ENCODE assay signal across 8 mouse cellular contexts in the genomic region with DNA sequence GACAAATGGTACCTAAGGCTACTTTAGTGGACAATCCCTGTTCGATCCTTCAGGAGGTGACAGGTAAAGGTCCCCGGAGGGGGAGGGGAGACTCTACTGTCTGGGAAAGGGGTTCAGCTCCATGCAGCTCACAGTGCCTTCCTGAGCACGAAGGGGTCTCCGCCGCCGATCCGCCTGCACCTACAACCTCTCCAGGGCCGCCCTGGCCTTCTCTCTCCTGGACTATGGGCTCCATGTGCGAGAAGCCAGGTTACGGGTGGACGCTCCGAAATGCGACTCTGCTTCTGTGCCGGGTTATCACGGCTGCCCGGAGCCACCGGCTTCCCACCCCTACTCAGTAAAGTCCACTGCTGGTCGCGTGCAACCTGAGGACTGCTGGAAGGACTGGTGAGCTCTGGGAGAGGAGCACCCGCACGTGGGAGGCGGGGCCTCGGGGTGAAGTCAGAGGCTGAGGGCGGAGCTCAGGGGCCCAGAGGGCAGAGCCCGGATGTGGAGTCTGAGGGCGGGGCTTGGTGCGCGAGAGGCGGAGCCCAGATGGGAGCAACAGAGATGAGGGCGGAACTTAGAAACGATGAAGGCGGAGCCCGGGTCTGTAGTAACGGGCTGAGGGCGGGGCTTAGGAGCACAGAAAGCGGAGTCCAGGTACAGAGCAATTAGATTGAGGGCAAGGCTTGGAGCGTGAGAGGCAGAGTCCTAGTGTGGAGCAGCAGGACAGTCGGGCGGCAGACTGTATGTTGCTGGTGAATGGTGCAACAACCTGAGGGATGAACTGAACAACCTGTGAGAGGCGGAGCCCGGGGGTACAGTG. TPM values are rescaled to one million over a fixed set of nuclear protein-coding genes. Genes with fewer than 3 reads are reported as not detected.
DNase-seq lines count a peak whose midpoint lies in the region; ATAC-seq and TF ChIP-seq lines count a peak whose summit lies in the region.

No protein-coding gene starts in this region.

- 8% methylated on average over 41 of the region's 41 CpGs for WGBS in forebrain, embryonic 12.5 days
- 10% methylated on average over 41 of the region's 41 CpGs for WGBS in heart, embryonic 16.5 days
- WGBS in liver, embryonic 13.5 days (ENCODE audit: insufficient replicate concordance) = 10% methylated on average over 41 of the region's 41 CpGs
- WGBS in stomach, postnatal 0 days = 9% methylated on average over 41 of the region's 41 CpGs

- no peak overlapping the region for H3K27ac ChIP-seq in forebrain, embryonic 12.5 days
- H3K27ac ChIP-seq in heart, embryonic 16.5 days (ENCODE audit: low read length) = no peak overlapping the region
- H3K27ac ChIP-seq in liver, embryonic 13.5 days = no peak overlapping the region
- no peak overlapping the region for H3K27ac ChIP-seq in stomach, postnatal 0 days (replicated peaks)

- no peak for TF ChIP-seq EP300 in stomach, postnatal 0 days (optimal IDR thresholded peaks at IDR 0.05)

- TF ChIP-seq CTCF in stomach, postnatal 0 days (IDR thresholded peaks at IDR 0.05; ENCODE audit: low read depth) = no peak

- peak; percentile 93 for DNase-seq in CD4-positive, CD25-positive, alpha-beta regulatory T cell, adult 2 months (ENCODE audit: low read depth, low spot score)
- DNase-seq in kidney, postnatal 25 days = peak; percentile 96 to 97
- DNase-seq in liver, embryonic 13.5 days = peak; percentile 12
- peak; percentile 95 for DNase-seq in neural tube, embryonic 10.5 days (ENCODE audit: extremely low spot score, low spot score)
- peak; percentile 96 for DNase-seq in stomach, postnatal 0 days (ENCODE audit: low spot score)

- no peaks in the 10 kb centered on the region for H3K27me3 ChIP-seq in forebrain, embryonic 12.5 days
- no peaks in the 10 kb centered on the region for H3K27me3 ChIP-seq in heart, embryonic 16.5 days (ENCODE audit: control insufficient read depth, insufficient read depth, low read length)
- H3K27me3 ChIP-seq in liver, embryonic 13.5 days = no peaks in the 10 kb centered on the region
- H3K27me3 ChIP-seq in stomach, postnatal 0 days (ENCODE audit: control insufficient read depth, insufficient read depth, low read length) = no peaks in the 10 kb centered on the region

- no peaks in the 10 kb centered on the region for H3K36me3 ChIP-seq in forebrain, embryonic 12.5 days (replicated peaks)
- H3K36me3 ChIP-seq in heart, embryonic 16.5 days (ENCODE audit: control insufficient read depth, insufficient read depth) = no peaks in the 10 kb centered on the region
- no peaks in the 10 kb centered on the region for H3K36me3 ChIP-seq in liver, embryonic 13.5 days
- H3K36me3 ChIP-seq in stomach, postnatal 0 days (ENCODE audit: control insufficient read depth, insufficient read depth, low read length) = no peaks in the 10 kb centered on the region

- H3K4me3 ChIP-seq in forebrain, embryonic 12.5 days (replicated peaks) = peak overlapping the region; percentile 54
- peak overlapping the region; percentile 61 for H3K4me3 ChIP-seq in heart, embryonic 16.5 days (ENCODE audit: low read length)
- H3K4me3 ChIP-seq in liver, embryonic 13.5 days (replicated peaks) = peak overlapping the region; percentile 48
- peak overlapping the region; percentile 42 for H3K4me3 ChIP-seq in stomach, postnatal 0 days (ENCODE audit: low read depth, low read length)

- peak overlapping the region; percentile 83 for H3K4me2 ChIP-seq in forebrain, embryonic 12.5 days
- H3K4me2 ChIP-seq in heart, embryonic 16.5 days (ENCODE audit: low read depth, low read length) = peak overlapping the region; percentile 94
- peak overlapping the region; percentile 68 for H3K4me2 ChIP-seq in liver, embryonic 13.5 days
- H3K4me2 ChIP-seq in stomach, postnatal 0 days (replicated peaks; ENCODE audit: low read depth) = peak overlapping the region; percentile 62

- peak; percentile 98 for ATAC-seq in cerebellum, adult (ENCODE audit: insufficient number of reproducible peaks, low FRiP score, low TSS enrichment)
- ATAC-seq in forebrain, embryonic 12.5 days (ENCODE audit: low FRiP score) = peak; percentile 99
- ATAC-seq in heart, embryonic 16.5 days (replicated peaks; ENCODE audit: extremely low read depth, insufficient read depth, low FRiP score) = peak; percentile 99
- peak; percentile 93 for ATAC-seq in liver, embryonic 13.5 days (ENCODE audit: low read depth)
- ATAC-seq in stomach, postnatal 0 days (ENCODE audit: low FRiP score, low TSS enrichment) = peak; percentile 100

- H3K9me3 ChIP-seq in forebrain, embryonic 12.5 days = no peaks in the 10 kb centered on the region
- no peaks in the 10 kb centered on the region for H3K9me3 ChIP-seq in heart, embryonic 16.5 days (replicated peaks; ENCODE audit: control insufficient read depth, low read length)
- no peaks in the 10 kb centered on the region for H3K9me3 ChIP-seq in liver, embryonic 13.5 days (replicated peaks)
- no peaks in the 10 kb centered on the region for H3K9me3 ChIP-seq in stomach, postnatal 0 days (ENCODE audit: control insufficient read depth, low read length)

- peak overlapping the region; percentile 50 for H3K9ac ChIP-seq in forebrain, embryonic 12.5 days
- peak overlapping the region; percentile 63 for H3K9ac ChIP-seq in heart, embryonic 16.5 days (ENCODE audit: low read length)
- peak overlapping the region; percentile 26; the same call in 1 of the 2 replicates for H3K9ac ChIP-seq in liver, embryonic 13.5 days
- peak overlapping the region; percentile 60 for H3K9ac ChIP-seq in stomach, postnatal 0 days (ENCODE audit: low read length)

- H3K4me1 ChIP-seq in forebrain, embryonic 12.5 days = 0 out of 2 replicates have a peak, but pooled peaks cover 4% of the 10 kb centered on the region
- no peaks in the 10 kb centered on the region for H3K4me1 ChIP-seq in heart, embryonic 16.5 days (ENCODE audit: control insufficient read depth, insufficient read depth, low read length)
- H3K4me1 ChIP-seq in liver, embryonic 13.5 days (replicated peaks) = peaks cover 11% of the 10 kb centered on the region; the same call in 1 of the 2 replicates
- H3K4me1 ChIP-seq in stomach, postnatal 0 days (replicated peaks; ENCODE audit: control insufficient read depth, insufficient read depth) = no peaks in the 10 kb centered on the region; the same call in 1 of the 2 replicates

RNA-seq across cellular contexts. Expression of a gene that starts 9.5 kb away (rescaled TPM):
- polyA plus RNA-seq in forebrain, embryonic 12.5 days (2016; fragmentation: Nextera tagmentation; extraction: Ambion mirVana) = not detected in 2 replicates
- not detected in 2 replicates for polyA plus RNA-seq in heart, embryonic 16.5 days (2015; fragmentation: Nextera tagmentation; extraction: Ambion mirVana)
- not detected in 2 replicates for polyA plus RNA-seq in liver, embryonic 13.5 days (2015; fragmentation: Nextera tagmentation; extraction: Ambion mirVana)
- polyA plus RNA-seq in stomach, postnatal 0 days (2015; fragmentation: Nextera tagmentation; extraction: Ambion mirVana) = not detected in 2 replicates

Comparison
In these comparisons a context has a peak if more than half of its experiments do, and no peak if none do; other contexts are left out.
1. DNase-seq: peak in every context shown above with its lines; median percentile 96 in kidney, postnatal 25 days; 96 in stomach, postnatal 0 days; 95 in neural tube, embryonic 10.5 days; 93 in CD4-positive, CD25-positive, alpha-beta regulatory T cell, adult 2 months; 12 in liver, embryonic 13.5 days.